Mouse (Mus musculus) 3134 (cell line): ENCODE data around the gene Tmem119.

Source experiments
- DNase-seq: peaks from one replicate; pipeline ENCODE4 v3.0.0-alpha.2; 2011; ENCODE audit warnings: low spot score; ENCODE audit not compliant: insufficient read length; ENCODE audit errors: extremely low read depth

Gene Tmem119

DNA sequence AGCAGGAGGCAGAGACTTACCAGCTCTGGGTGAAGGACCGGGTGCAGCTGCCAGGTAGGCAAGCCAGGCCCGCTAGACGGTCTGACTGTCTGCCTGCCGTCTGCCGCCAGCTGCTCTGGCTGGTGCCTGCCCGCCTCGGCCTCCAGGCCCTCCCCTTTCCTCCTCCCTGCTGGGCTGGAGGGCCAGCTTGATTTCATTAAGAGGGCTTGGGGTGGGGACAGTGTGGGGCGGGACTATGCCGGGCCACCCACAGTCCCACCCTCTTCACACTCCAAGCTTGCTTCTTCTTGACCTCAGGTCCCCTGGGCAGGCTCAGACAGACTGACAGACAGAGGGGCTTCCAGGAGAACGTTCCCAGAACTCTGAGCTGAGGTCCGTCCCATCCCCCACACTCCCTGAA lies at the start of gene Tmem119:
Tmem119 (minus strand) TSS at position 237 of the 400 bp plus-strand sequence.
- peak; percentile 53 for DNase-seq

- no peak for DNase-seq
Measured at GRCm38 (mm10) chr5:113847636-113848035, 47.3 kb upstream of the Tmem119 start.

- DNase-seq = no peak
Measured at GRCm38 (mm10) chr5:113846656-113847055, 46.3 kb upstream of the Tmem119 start.

DNA sequence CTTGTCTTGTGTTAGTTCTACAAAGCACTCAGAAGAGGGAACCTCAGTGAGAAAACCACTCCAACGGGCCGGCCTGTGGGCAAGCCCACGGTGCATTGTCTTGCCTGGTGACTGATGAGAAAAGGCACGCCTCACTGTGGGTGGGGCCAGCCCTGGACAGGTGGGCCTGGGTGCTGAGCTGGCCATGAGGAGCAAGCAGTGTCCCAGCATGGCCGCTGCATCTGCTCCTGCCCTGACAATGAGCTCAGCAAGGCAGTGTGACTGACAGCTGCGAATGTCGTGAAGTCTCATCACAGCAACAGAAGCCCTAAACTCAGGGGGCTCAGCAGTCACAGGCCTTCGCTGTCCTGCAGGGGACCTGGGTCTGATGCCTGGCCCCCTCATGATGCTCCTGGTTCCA lies 45.3 kb upstream of the Tmem119 start:
- DNase-seq = no peak

GRCm38 (mm10) chr5:113844721-113845120 lies 44.4 kb upstream of the Tmem119 start:
- no peak for DNase-seq

DNA sequence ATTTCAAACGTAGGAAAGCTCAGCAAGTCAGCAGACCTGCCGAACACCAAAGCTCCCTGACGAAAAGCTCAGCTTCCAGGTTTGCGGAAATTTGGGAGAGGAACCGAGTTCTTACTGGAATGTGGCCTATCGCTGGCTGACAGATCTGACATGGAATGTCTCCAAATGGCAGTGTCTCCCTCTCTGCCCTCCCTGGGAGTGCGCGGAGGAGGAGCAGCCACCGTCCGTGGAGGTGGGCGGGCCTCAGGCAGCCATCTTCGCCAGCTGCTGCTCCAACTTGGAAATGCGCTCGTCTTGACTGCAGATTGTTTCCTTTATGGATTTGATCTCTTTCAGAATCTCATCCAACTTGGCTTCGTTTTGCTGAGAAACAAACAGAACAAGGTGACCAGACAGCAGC lies 43.8 kb upstream of the Tmem119 start:
- no peak for DNase-seq

- no peak for DNase-seq
Measured at GRCm38 (mm10) chr5:113842906-113843305, 42.6 kb upstream of the Tmem119 start.

- no peak for DNase-seq
Measured at GRCm38 (mm10) chr5:113842244-113842643, 41.9 kb upstream of the Tmem119 start.

- no peak for DNase-seq
Measured at GRCm38 (mm10) chr5:113841243-113842225, 41.2 kb upstream of the Tmem119 start.

DNA sequence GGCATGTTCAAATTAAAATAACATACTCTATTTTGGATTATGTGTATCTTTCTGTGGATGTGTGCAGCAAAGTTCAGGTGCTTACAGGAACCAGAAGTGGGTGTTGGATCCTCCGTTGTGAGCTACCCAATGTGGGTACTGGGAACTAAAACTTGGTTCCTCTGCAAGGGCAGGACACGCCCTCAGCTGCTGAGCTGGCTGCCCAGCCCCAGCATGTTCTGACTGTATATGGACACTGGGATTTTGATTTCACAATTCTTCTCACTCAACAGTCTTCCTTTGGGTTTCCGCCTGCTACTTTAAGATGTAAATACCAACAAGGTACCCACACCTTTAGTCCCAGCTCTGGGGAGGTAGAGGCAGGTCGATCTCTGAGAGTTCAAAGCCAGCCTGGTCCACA lies 40.1 kb upstream of the Tmem119 start:
- DNase-seq = no peak

DNA sequence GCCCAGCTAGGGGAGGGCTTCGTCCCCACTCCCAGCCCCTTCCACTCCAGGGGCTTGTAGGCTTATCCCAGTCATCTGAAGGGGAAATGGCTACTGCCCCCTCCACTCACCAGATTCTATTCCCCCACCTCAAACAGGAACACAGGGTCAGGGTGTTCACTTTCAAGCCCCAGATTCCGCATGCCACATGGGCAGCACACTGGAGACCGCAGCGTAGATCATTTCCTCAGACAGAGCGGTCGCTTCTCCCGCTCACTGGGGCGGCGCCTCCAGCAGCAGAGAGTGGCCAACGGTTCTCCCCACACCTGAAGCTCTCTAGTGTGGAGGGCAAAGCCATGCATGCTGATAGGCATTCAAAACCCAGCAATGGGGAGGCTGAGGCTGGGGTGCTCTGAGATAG lies 36.6 kb upstream of the Tmem119 start:
- DNase-seq = no peak

- DNase-seq = no peak
Measured at GRCm38 (mm10) chr5:113833316-113833947, 33.1 kb upstream of the Tmem119 start.

DNA sequence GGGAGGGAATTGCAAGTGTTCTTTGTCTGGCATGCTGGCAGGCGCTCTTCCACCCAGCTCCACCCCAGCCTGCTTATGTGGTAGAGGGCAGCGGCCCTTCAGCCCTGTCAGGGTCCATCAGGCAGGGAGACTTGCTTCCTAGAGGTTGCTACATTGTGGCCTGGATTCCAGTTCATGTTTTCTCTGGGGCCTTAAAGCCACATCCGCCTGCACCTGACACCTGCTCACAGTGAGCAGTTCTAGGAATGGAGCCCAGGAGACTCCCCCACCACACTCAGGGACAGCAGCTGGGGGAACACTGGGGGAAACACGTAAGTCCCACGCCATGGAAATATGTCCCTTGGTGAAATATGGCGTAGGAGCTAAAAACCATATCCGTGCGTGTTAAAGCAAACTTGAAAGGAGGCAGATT lies 32.2 kb upstream of the Tmem119 start, which contains the start of gene Selplg:
Selplg (minus strand) TSS at position 155 of the 412 bp plus-strand sequence.
- no peak for DNase-seq

- DNase-seq = no peak
Measured at GRCm38 (mm10) chr5:113831741-113832140, 31.4 kb upstream of the Tmem119 start.

DNA sequence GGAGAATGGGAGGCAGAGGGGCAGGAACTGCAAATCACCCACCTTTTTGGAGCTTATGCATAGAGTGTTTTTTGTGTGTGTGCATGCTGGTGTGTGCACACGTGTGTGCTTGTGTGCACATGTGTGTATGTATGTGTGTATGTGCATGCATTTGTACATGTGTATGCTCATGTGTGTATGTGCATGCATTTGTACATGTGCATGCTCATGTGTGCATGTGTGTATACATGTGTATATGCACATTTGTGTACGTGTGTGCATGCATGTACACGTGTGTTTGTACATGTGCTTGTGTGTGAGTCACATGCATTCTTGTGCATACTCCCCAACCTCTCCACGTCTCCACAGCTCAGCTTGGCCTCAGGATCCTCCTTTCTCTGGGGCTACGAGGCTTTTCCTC lies 30.5 kb upstream of the Tmem119 start:
- no peak for DNase-seq

DNA sequence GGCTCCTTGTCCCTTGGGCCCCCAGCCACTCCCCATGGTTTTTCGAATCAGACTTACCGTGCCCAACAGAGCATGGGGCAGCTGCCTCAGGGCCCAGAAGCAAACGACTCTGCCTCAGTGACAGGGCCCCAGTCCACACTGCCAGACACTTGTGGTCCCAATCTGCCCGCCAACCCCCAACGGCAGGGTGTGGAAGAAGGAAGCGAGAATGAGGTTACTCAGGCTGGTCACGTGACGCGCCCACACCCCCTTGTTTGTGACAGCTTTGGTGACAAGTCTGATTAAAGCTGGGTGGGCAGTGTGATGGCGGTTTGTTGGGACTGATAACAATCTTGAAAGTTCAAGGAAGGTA lies 30.0 kb upstream of the Tmem119 start:
- DNase-seq = no peak

GRCm38 (mm10) chr5:113829566-113830291 lies 29.4 kb upstream of the Tmem119 start:
- DNase-seq = no peak

GRCm38 (mm10) chr5:113828481-113828880 lies 28.2 kb upstream of the Tmem119 start:
- no peak for DNase-seq

- DNase-seq = no peak
Measured at GRCm38 (mm10) chr5:113827991-113828411, 27.7 kb upstream of the Tmem119 start.

DNA sequence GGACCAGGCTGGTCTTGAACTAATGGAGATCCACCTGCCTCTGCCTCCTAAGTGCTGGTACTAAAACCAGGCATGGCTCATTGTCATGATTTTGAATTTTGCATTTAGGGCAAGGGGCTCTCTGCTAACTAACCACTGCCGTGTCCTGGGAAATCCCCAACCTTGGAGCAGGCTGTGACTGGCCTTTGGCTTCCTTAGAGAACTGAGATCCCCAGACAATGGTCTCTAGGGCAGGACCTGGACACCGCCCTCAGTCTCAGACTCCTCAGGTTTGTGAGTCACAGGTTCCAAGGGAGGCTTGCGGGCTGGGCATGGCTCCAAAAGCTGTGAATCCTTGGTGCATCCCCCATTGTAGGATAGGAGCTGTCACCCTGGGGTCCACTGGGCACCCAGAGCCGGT lies 26.3 kb upstream of the Tmem119 start:
- peak; percentile 21 for DNase-seq

DNA sequence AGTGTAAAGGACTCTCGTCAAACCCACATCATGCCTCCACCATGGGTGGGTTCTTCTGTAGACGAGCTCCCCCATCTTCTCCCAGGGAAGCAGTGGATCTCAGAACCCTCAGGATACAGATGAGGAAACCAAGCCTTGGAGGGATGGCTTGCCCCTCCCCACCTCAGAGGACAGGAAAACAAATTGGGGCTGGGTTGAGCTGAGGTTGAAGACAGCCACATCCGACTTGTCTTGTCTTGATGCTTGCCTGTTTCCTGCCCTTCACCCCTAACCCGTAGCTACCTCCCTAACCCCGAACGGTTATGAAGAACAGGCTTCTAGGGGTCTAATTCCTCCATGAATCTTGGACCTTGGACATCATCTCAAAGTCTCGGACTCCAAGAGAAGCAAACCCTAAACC lies 25.2 kb upstream of the Tmem119 start:
- DNase-seq = no peak
